Mouse (Mus musculus) common myeloid progenitor, adult 5-6 weeks (primary cell): ENCODE results near the gene Nucb1. TPM values are rescaled to one million over a fixed set of nuclear protein-coding genes. Genes with fewer than 3 reads are reported as not detected.
A peak's percentile ranks its signal among the peaks of the same experiment; 100 is the strongest.
"Not testable (repeated sequence)": the region's sequence is repeated elsewhere in the genome, so short reads cannot be mapped to it uniquely, and the experiment has no call there.

Source experiments
- ATAC-seq: replicated peaks from 2 replicates; pipeline ENCODE4 v1.8.0; 2016; ENCODE audit warnings: low read depth, mild to moderate bottlenecking, moderate TSS enrichment, inconsistent platforms; ENCODE audit not compliant: poor library complexity, severe bottlenecking
- total RNA-seq: library from RNA; stranded (forward); fragments of 200-1000, 187-1606 nt; gene quantifications from 2 replicates; pipeline ENCODE4 v1.2.3, GENCODE M21; 2017

Gene Nucb1
- total RNA-seq, 1 experiment from 2014 or later = 342 TPM

DNA sequence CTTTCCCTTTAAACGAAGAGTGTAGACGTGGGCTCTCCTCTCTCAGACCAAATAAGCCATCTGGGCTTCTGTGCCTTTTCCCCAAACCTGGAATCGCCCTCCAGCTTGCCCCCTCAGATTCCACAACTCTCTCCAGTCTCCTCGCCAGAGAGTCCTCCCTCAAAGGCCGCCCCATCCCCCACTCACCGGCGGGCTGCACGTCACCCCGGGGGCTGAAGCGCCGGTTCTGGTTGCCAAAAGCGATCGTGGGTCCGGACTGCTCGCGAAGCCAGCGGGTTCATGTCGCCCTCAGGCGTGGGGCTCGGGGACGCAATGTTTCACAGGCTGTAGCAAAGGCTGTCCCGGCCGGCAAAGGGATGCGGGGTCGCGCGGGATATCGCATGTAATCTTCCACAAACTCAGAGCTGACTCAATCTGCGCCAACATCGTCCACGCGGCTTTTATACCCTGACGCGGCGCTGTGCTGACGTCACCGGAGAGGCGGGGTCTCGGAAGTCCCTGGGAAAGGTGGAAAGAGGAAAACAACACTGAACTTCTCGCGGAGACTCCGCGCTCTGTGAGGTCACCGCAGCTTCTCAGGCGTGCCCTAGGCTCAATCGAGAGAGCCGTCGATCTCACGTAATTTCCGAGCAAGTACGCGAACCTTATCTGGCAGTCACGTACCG, 15.7 kb upstream of the Nucb1 start, which contains the start of the genes Ppp1r15a and Plekha4:
Ppp1r15a (minus strand) TSS at position 460 of the 665 bp plus-strand sequence.
Plekha4 (plus strand) TSS at position 522 of the 665 bp plus-strand sequence.
- ATAC-seq = peak; percentile 67

- ATAC-seq = peak; percentile 48
Measured at GRCm38 (mm10) chr7:45524841-45525621, 14.8 kb upstream of the Nucb1 start.

GRCm38 (mm10) chr7:45523678-45524170, 13.5 kb upstream of the Nucb1 start:
- no peak for ATAC-seq

DNA sequence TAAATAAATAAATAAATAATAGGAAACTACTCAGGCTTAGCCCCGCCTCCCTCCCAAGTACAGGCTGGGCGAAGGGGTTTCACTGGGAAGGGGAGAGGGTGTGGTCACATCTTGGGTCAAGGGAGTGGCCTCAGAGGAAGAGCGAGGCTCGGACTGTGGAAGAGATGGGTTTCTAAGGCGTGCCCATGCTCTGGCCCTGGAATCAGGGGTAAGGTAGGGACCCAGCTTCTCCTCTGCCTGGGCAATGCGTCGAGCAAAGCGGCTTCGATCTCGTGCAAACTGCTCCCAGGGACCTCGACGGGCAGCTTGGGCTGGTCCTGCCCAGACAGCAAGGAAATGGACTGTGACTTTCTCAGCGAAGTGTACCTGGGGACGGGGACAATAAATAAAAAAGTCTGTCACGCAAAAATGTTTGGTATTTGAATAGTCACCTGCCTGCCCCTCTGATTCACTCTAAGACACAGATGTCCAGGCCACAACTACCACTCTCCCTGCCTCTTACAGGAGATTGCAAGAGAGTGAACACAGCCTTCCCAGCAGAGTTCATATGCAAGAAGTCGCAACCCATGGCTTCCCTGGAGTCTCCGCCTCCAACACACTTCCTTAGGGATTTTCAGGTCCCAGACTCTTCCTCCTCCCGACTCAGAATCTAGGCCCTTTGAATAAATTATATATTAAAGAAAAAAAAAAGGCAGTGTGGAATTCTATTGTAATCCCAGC, 12.9 kb upstream of the Nucb1 start:
- no peak for ATAC-seq

DNA sequence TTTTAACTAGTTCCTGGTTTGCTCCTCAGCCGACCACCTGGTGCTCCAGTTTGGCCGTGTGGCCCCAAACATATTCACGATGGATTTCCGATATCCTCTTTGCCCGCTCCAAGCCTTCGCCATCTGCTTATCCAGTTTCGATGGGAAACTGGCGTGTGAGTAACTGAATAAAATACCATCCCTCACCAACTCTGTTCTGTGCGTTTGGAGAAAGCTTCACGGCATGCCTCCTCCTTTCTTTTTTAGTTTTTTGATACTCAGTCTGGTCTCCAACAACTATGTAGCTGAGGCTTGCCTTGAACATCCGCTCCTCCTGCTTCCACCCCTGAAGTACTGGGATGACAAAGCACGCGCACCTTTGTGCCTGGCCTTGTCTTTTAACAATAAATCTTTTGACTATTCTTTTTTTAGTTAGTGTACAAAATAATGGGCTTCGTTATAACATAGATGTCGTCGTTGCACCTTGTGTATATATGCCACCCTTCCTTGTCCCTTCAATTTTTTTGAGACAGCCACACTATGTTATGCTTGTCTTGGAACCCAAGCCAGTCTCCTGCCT, 12.1 kb upstream of the Nucb1 start:
- no peak for ATAC-seq

GRCm38 (mm10) chr7:45521728-45522184, 11.6 kb upstream of the Nucb1 start:
- peak; percentile 51 for ATAC-seq

GRCm38 (mm10) chr7:45520605-45521004, 10.4 kb upstream of the Nucb1 start:
- no peak for ATAC-seq

GRCm38 (mm10) chr7:45519345-45520120, 9.3 kb upstream of the Nucb1 start:
- no peak for ATAC-seq

DNA sequence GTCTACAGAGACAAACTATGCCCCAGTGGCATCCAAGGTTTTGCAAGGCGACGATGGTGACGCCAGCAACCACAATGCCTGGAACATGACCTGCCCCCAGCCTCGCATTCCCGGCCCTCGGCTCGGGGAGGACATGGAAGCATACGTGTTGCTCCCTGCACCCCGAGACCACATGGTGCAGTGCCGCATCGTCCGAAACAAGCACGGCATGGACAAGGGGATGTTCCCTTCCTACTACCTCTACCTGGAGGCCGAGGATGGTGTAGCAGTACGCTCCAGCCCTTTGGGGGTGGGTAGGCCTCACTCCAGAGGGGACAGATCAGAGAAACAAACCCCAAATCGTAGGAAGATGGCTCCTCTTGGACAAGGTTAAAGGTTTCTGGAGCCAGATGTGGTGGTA, 8.4 kb upstream of the Nucb1 start:
- ATAC-seq = no peak

DNA sequence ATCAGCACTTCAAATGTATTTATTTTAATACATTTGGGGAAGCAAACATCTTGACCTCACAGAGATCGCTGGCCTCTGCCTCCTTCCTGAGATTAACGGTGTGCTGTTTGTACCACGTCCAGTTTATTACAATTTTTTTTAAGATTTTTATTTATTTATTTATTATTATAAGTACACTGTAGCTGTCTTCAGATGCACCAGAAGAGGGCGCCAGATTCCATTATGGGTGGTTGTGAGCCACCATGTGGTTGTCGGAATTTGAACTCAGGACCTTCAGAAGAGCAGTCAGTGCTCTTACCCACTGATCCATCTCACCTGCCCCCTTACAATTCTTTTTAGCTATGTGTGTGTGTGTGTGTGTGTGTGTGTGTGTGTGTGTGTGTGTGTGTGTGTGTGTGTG, 6.6 kb upstream of the Nucb1 start:
- not testable (repeated sequence) for ATAC-seq

DNA sequence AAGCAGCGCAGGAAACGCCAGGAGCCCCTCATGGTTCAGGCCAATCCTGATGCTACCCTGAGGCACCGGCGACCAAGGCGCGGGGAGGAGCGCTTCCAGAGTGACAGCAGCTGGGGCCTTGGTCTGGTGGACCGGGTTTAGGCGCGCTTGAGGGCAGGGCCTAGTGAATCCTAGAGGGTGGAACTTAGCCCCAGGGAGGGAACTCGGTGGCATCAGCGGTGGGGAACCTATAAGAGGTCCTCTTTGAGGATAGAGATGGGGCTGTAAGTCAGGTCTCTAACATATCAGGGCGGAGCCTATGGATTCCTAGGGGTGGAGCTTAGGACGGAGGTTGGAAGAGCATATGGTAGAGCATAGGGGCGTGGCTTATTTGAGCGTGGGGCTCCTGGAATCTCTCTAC, 5.2 kb upstream of the Nucb1 start:
- peak; percentile 40; the same call in 1 of the 2 replicates for ATAC-seq

- ATAC-seq = no peak
Measured at GRCm38 (mm10) chr7:45514411-45514810, 4.2 kb upstream of the Nucb1 start.

DNA sequence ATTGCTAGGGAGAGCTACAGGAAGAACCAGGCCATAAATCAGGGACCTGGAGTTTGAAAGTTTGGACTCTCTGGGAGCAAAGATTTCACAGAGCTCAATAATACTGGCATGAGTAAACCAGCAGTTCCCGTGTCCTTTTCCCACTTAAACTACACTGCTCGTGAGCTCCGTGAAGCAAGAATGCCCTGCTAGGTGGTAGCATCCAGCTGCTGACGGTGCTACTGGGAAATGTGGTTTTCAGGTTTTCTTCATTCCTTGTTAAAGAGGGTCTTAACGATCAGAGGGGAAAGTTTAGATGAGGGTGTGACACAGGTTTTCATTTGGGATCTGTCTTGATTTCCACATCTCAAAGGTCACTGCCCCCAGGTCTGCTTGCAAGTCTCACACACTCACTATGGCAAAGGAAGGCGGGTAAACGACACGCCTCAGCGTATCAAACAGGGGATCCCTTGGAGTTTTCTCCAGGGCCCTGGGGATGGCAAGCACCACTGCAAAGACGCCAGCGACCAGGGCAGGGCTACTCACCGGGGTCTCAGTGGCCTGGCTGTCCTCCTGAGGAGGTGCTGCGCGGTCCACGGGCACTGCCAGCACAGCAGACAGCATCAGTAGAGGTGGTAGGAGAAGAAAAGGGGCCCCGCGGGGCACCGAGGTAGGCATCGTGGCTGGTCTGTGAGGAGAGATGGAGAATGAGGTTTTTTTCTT, 874 bp downstream of the Nucb1 start:
- no peak; the same call in 1 of the 2 replicates for ATAC-seq

- ATAC-seq = peak; percentile 43
Measured at GRCm38 (mm10) chr7:45508561-45508960, 1.6 kb downstream of the Nucb1 start.

- no peak for ATAC-seq
Measured at GRCm38 (mm10) chr7:45507583-45507982, 2.6 kb downstream of the Nucb1 start.

DNA sequence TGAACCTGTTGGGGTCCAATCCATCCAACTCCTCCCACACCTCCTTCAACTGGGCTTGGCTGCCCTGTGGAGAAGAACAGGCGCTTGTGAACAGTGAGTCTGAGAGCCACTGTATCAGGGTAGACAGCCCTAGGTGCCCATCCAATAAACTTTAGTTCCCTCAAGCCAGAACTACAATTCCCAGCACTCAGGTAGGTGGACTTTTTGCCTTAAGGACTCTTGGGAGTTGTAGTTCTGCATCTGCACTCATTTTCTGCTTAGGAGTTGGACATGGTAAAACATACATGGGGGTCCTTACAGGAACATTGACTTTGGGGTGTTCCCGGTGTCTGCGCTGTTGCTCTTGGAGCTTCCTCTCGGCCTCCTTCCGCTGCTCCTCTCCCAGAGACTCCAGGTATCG, 11.8 kb downstream of the Nucb1 start:
- no peak for ATAC-seq

GRCm38 (mm10) chr7:45494548-45494947, 15.7 kb downstream of the Nucb1 start:
- no peak for ATAC-seq

DNA sequence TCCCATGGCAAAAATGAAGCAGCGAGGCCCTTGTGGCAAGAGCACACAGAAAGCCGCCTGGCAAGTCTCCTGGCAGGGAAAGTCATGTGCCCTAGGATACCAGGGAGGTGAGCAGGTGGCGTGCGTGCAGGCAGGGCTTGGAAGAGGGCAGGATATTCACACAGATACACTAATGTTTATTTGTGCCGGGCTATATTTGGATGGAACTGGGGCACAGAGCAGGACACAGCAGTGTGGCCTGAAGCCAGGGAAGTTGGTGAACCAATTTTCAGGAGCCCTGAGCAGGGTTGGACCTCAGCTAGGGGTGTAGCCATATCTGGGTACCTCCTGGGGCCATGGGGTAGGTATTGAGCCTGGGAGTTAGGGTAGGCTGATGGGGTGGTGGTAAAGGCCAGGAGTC, 17.3 kb downstream of the Nucb1 start:
- no peak for ATAC-seq
